Mouse (Mus musculus) lung, embryonic 16.5 days (tissue): Measurements from ENCODE around the gene Drg1. TPM values are rescaled to one million over a fixed set of nuclear protein-coding genes. Genes with fewer than 3 reads are reported as not detected.
A peak's percentile ranks its signal among the peaks of the same experiment; 100 is the strongest.

Experiments
- ATAC-seq: fragments of 200-750 bp; cut with Nextera tagmentation; 2 replicates; pipeline ENCODE4 v1.8.0; 2017; ENCODE audit warnings: low read depth, mild to moderate bottlenecking, moderate library complexity
- H3K27ac ChIP-seq: fragments of 300-500 bp; sonication (generic); 2 replicates; pipeline ENCODE4 v1.5.1; 2014; ENCODE audit warnings: mild to moderate bottlenecking, control low read depth, low read length
- H3K27me3 ChIP-seq: fragments of 300-500 bp; sonication (generic); 2 replicates; pipeline ENCODE4 v1.6.1; 2014; ENCODE audit warnings: low read depth, low read length, mixed read lengths; ENCODE audit not compliant: control insufficient read depth, insufficient read depth
- H3K36me3 ChIP-seq: fragments of 300-500 bp; sonication (generic); 2 replicates; pipeline ENCODE4 v1.6.1; 2014; ENCODE audit warnings: low read length; ENCODE audit not compliant: control insufficient read depth, insufficient read depth
- H3K4me1 ChIP-seq: fragments of 300-500 bp; sonication (generic); replicated peaks from 2 replicates; pipeline ENCODE4 v1.6.1; 2014; ENCODE audit warnings: low read length, mixed read lengths; ENCODE audit not compliant: control insufficient read depth, insufficient read depth
- H3K4me2 ChIP-seq: fragments of 300-500 bp; sonication (generic); 2 replicates; pipeline ENCODE4 v1.6.1; 2014; ENCODE audit warnings: low read depth, low read length, control low read depth
- H3K4me3 ChIP-seq: fragments of 300-500 bp; sonication (generic); 2 replicates; pipeline ENCODE4 v1.5.1; 2014; ENCODE audit warnings: mild to moderate bottlenecking, low read length, control low read depth
- H3K9ac ChIP-seq: fragments of 300-500 bp; sonication (generic); 2 replicates; pipeline ENCODE4 v1.6.1; 2014; ENCODE audit warnings: low read length, control low read depth
- H3K9me3 ChIP-seq: fragments of 300-500 bp; sonication (generic); 2 replicates; pipeline ENCODE4 v1.6.1; 2016; ENCODE audit warnings: low read length; ENCODE audit not compliant: control insufficient read depth
- WGBS: fragments of 180-500 bp; shearing (Covaris S2); extraction: QIAGEN DNeasy Blood & Tissue Kit; methylation state at CpG from one replicate; pipeline ENCODE4 v1.1.7; 2014; 5-methylcytosine and 5-hydroxymethylcytosine counted together
- polyA plus RNA-seq: library from polyadenylated mRNA; unstranded; fragments of >200 nt; fragmentation: Nextera tagmentation; extraction: Ambion mirVana; gene quantifications from 2 replicates; pipeline ENCODE4 v1.2.1, GENCODE M21; 2015

Gene Drg1
- polyA plus RNA-seq, 1 experiment from 2014 or later = 232 TPM

GRCm38 (mm10) chr11:3283645-3284044 lies 17.4 kb upstream of the Drg1 start:
- WGBS = 78% methylated on average over 6 of the region's 6 CpGs
- no peaks in the 10 kb centered on the region for H3K27me3 ChIP-seq
- no peak overlapping the region for H3K9ac ChIP-seq
- no peak overlapping the region for H3K4me3 ChIP-seq
- no peak overlapping the region for H3K27ac ChIP-seq
- H3K4me1 ChIP-seq = peaks cover 10% of the 10 kb centered on the region
- no peak for ATAC-seq
- H3K4me2 ChIP-seq = no peak overlapping the region
- peaks cover 11% of the 10 kb centered on the region for H3K9me3 ChIP-seq
- H3K36me3 ChIP-seq = no peaks in the 10 kb centered on the region

- Histone ChIP-seq H3K9ac (no peak overlapping the region), H3K36me3 (no peaks in the 10 kb centered on the region), H3K27ac (no peak overlapping the region), H3K9me3 (peaks cover 11% of the 10 kb centered on the region), H3K4me2 (no peak overlapping the region), H3K4me1 (peaks cover 4% of the 10 kb centered on the region), H3K4me3 (no peak overlapping the region), H3K27me3 (no peaks in the 10 kb centered on the region)
- 76% methylated on average over 6 of the region's 6 CpGs for WGBS
- no peak for ATAC-seq
Observed at GRCm38 (mm10) chr11:3282887-3283286, 16.7 kb upstream of the Drg1 start.

- H3K4me3 ChIP-seq = no peak overlapping the region
- no peaks in the 10 kb centered on the region for H3K4me1 ChIP-seq
- H3K9ac ChIP-seq = no peak overlapping the region
- no peaks in the 10 kb centered on the region for H3K27me3 ChIP-seq
- H3K9me3 ChIP-seq = peaks cover 11% of the 10 kb centered on the region
- WGBS = 65% methylated on average over 2 of the region's 2 CpGs
- H3K27ac ChIP-seq = no peak overlapping the region
- no peaks in the 10 kb centered on the region for H3K36me3 ChIP-seq
- ATAC-seq = no peak
- H3K4me2 ChIP-seq = no peak overlapping the region
Observed at GRCm38 (mm10) chr11:3279729-3280128, 13.5 kb upstream of the Drg1 start.

- no peak overlapping the region for H3K27ac ChIP-seq
- H3K4me3 ChIP-seq = no peak overlapping the region
- no peak overlapping the region for H3K4me2 ChIP-seq
- WGBS = 45% methylated on average over 5 of the region's 5 CpGs
- H3K9ac ChIP-seq = no peak overlapping the region
- ATAC-seq = no peak
- H3K4me1 ChIP-seq = no peaks in the 10 kb centered on the region
- H3K27me3 ChIP-seq = no peaks in the 10 kb centered on the region
- H3K9me3 ChIP-seq = peaks cover 11% of the 10 kb centered on the region
- H3K36me3 ChIP-seq = no peaks in the 10 kb centered on the region
Observed at GRCm38 (mm10) chr11:3278351-3278750, 12.1 kb upstream of the Drg1 start.

- H3K9ac ChIP-seq = no peak overlapping the region
- no peak overlapping the region for H3K4me2 ChIP-seq
- ATAC-seq = no peak
- no peaks in the 10 kb centered on the region for H3K9me3 ChIP-seq
- no peak overlapping the region for H3K4me3 ChIP-seq
- no peaks in the 10 kb centered on the region for H3K27me3 ChIP-seq
- peaks cover 1% of the 10 kb centered on the region; the same call in 1 of the 2 replicates for H3K36me3 ChIP-seq
- 0 out of 2 replicates have a peak overlapping the region, but pooled peaks have one; percentile 31 for H3K27ac ChIP-seq
- 24% methylated on average over 4 of the region's 4 CpGs for WGBS
- peaks cover 14% of the 10 kb centered on the region for H3K4me1 ChIP-seq
Observed at GRCm38 (mm10) chr11:3269241-3269640, 3.0 kb upstream of the Drg1 start.

GRCm38 (mm10) chr11:3267133-3267532 lies 918 bp upstream of the Drg1 start:
- peak overlapping the region; percentile 83; the same call in 1 of the 2 replicates for H3K27ac ChIP-seq
- peak overlapping the region; percentile 95 for H3K4me3 ChIP-seq
- H3K27me3 ChIP-seq = no peaks in the 10 kb centered on the region
- peak overlapping the region; percentile 63 for H3K4me2 ChIP-seq
- H3K9ac ChIP-seq = peak overlapping the region; percentile 100
- peaks cover 15% of the 10 kb centered on the region for H3K36me3 ChIP-seq
- H3K9me3 ChIP-seq = no peaks in the 10 kb centered on the region
- ATAC-seq = no peak
- WGBS = 49% methylated on average over 7 of the region's 7 CpGs
- peaks cover 16% of the 10 kb centered on the region for H3K4me1 ChIP-seq

GRCm38 (mm10) chr11:3265291-3266078 lies 730 bp downstream of the Drg1 start:
- WGBS = under 1% methylated on average over 26 of the region's 26 CpGs
- H3K27me3 ChIP-seq = no peaks in the 10 kb centered on the region
- peaks cover 16% of the 10 kb centered on the region for H3K4me1 ChIP-seq
- H3K9ac ChIP-seq = peak overlapping the region; percentile 100
- ATAC-seq = peak; percentile 3; the same call in 1 of the 2 replicates
- H3K27ac ChIP-seq = peak overlapping the region; percentile 94
- H3K4me3 ChIP-seq = peak overlapping the region; percentile 95
- no peaks in the 10 kb centered on the region for H3K9me3 ChIP-seq
- H3K4me2 ChIP-seq = peak overlapping the region; percentile 81
- H3K36me3 ChIP-seq = peaks cover 24% of the 10 kb centered on the region

- H3K9me3 ChIP-seq = no peaks in the 10 kb centered on the region
- H3K36me3 ChIP-seq = peaks cover 45% of the 10 kb centered on the region
- WGBS = 97% methylated on average over 1 of the region's 1 CpGs
- no peak overlapping the region for H3K27ac ChIP-seq
- no peak overlapping the region for H3K4me2 ChIP-seq
- H3K9ac ChIP-seq = no peak overlapping the region
- H3K4me3 ChIP-seq = no peak overlapping the region
- ATAC-seq = no peak
- H3K4me1 ChIP-seq = 0 out of 2 replicates have a peak, but pooled peaks cover 4% of the 10 kb centered on the region
- H3K27me3 ChIP-seq = no peaks in the 10 kb centered on the region
Observed at GRCm38 (mm10) chr11:3259537-3259936, 6.7 kb downstream of the Drg1 start.

- Histone ChIP-seq H3K27ac (no peak overlapping the region), H3K9me3 (no peaks in the 10 kb centered on the region), H3K4me1 (no peaks in the 10 kb centered on the region), H3K4me2 (no peak overlapping the region), H3K9ac (no peak overlapping the region), H3K4me3 (no peak overlapping the region), H3K36me3 (peaks cover 68% of the 10 kb centered on the region), H3K27me3 (no peaks in the 10 kb centered on the region)
- no peak for ATAC-seq
- 84% methylated on average over 2 of the region's 2 CpGs for WGBS
Observed at GRCm38 (mm10) chr11:3247387-3247786, 18.8 kb downstream of the Drg1 start.
